Mouse (Mus musculus): ENCODE data around the gene Pagr1b. TPM values are rescaled to one million over a fixed set of nuclear protein-coding genes. Genes with fewer than 3 reads are reported as not detected.

Pagr1b gene
- total RNA-seq (2012; rRNA removed) (0.39 TPM in 1 of 2 replicates, not detected in the other), polyA plus RNA-seq (2012; ENCODE audit: insufficient read depth in 1 of 2, insufficient read length in 2 of 2, low read depth in 1 of 2, low replicate concordance in 2 of 2, missing spikeins in 1 of 2) (1 to 10 TPM in 1 of 2 experiments, not detected in 1; 4.5 TPM)

- peaks cover 36% of the 10 kb centered on the region for H3K79me2 ChIP-seq (ENCODE audit: control insufficient read depth, insufficient read depth, low read length, poor library complexity)
- H3K9ac ChIP-seq (ENCODE audit: control insufficient read depth, low read depth, low read length, poor library complexity, severe bottlenecking) = peak within 1 kb of the TSS; percentile 99
- DNase-seq (ENCODE audit: low read depth, low spot score) = no peak
- peak within 1 kb of the TSS; percentile 96 for H3K27ac ChIP-seq (ENCODE audit: control insufficient read depth, low read depth, low read length)
- no peaks in the 10 kb centered on the region for H3K9me3 ChIP-seq (replicated peaks; ENCODE audit: insufficient read depth, low read length)
- TF ChIP-seq TCF12 (IDR thresholded peaks at IDR 0.05; ENCODE audit: low read depth, low read length) (no peak), POLR2AphosphoS2 (IDR thresholded peaks at IDR 0.05; ENCODE audit: low read length) (no peak), MAZ (IDR thresholded peaks at IDR 0.05; ENCODE audit: low read depth, low read length) (no peak), MXI1 (IDR thresholded peaks at IDR 0.05; ENCODE audit: low read depth, low read length) (no peak), RCOR1 (IDR thresholded peaks at IDR 0.05; ENCODE audit: low read depth, low read length) (no peak), ZNF384 (IDR thresholded peaks at IDR 0.05; ENCODE audit: low read depth, low read length) (no peak), NRF1 (IDR thresholded peaks at IDR 0.05; ENCODE audit: insufficient read depth, low read depth, low read length, poor library complexity, severe bottlenecking) (no peak), SIN3A (IDR thresholded peaks at IDR 0.05; ENCODE audit: low read length) (no peak), POLR2AphosphoS5 (IDR thresholded peaks at IDR 0.05; ENCODE audit: borderline replicate concordance, low read depth, low read length) (no peak), HCFC1 (IDR thresholded peaks at IDR 0.05; ENCODE audit: low read depth, low read length) (no peak), TAL1 (IDR thresholded peaks at IDR 0.05; ENCODE audit: low read length) (no peak), USF2 (IDR thresholded peaks at IDR 0.05; ENCODE audit: borderline replicate concordance in 1 of 2, insufficient read depth in 1 of 2, low read depth in 1 of 2, low read length in 2 of 2) (no peak), ZMIZ1 (IDR thresholded peaks at IDR 0.05; ENCODE audit: low read depth, low read length) (no peak), ZC3H11A (IDR thresholded peaks at IDR 0.05; ENCODE audit: low read depth, low read length) (no peak), MAX (IDR thresholded peaks at IDR 0.05; ENCODE audit: low read length) (no peak), E2F4 (IDR thresholded peaks at IDR 0.05; ENCODE audit: borderline replicate concordance, low read depth, low read length) (no peak), MYC (IDR thresholded peaks at IDR 0.05; ENCODE audit: low read depth, low read length) (no peak)
- peak within 1 kb of the TSS; percentile 68 to 99 for H3K4me3 ChIP-seq (ENCODE audit: control insufficient read depth in 1 of 2, insufficient read depth in 1 of 2, low read depth in 2 of 2, low read length in 2 of 2)
- H3K36me3 ChIP-seq (ENCODE audit: control insufficient read depth in 1 of 2, insufficient read depth in 2 of 2, low read length in 2 of 2) = peaks cover 0 to 10% of the 10 kb centered on the region in 2 experiments; a peak in 2 of 4 replicates
- no peaks in the 10 kb centered on the region for H3K27me3 ChIP-seq (ENCODE audit: control insufficient read depth in 1 of 2, insufficient read depth in 2 of 2, low read length in 2 of 2)
- peaks cover 0 to 10% of the 10 kb centered on the region in 2 experiments; a peak in 3 of 4 replicates for H3K4me1 ChIP-seq (ENCODE audit: control insufficient read depth in 1 of 2, insufficient read depth in 2 of 2, low read length in 2 of 2)
These were observed at the start of gene Pagr1b for GRCm38 (mm10) chr7:127016481-127016485. Gene Pagr1b, minus strand, starts transcription at chr7:127016484.

GRCm38 (mm10) chr7:127065538-127065937 is 49.3 kb upstream of the Pagr1b start:
- no peak overlapping the region for H3K27ac ChIP-seq (ENCODE audit: control insufficient read depth, low read depth, low read length)
- no peaks in the 10 kb centered on the region for H3K27me3 ChIP-seq (ENCODE audit: control insufficient read depth in 1 of 2, insufficient read depth in 2 of 2, low read length in 2 of 2)
- no peaks in the 10 kb centered on the region for H3K9me3 ChIP-seq (replicated peaks; ENCODE audit: insufficient read depth, low read length)
- TF ChIP-seq SMC3 (IDR thresholded peaks at IDR 0.05; ENCODE audit: low read depth, low read length) (peak; percentile 43), USF2 (IDR thresholded peaks at IDR 0.05; ENCODE audit: borderline replicate concordance in 1 of 2, insufficient read depth in 1 of 2, low read depth in 1 of 2, low read length in 2 of 2) (no peak), RAD21 (IDR thresholded peaks at IDR 0.05; ENCODE audit: low read depth, low read length) (peak; percentile 35), CTCF (IDR thresholded peaks at IDR 0.05 in 2 of 3, conservative IDR thresholded peaks at IDR 0.05 in 1 of 3; ENCODE audit: control insufficient read depth in 1 of 3, insufficient read depth in 1 of 3, low read depth in 2 of 3, low read length in 3 of 3, poor library complexity in 1 of 3, severe bottlenecking in 1 of 3) (peak in 2 of 3 experiments; percentile 25 to 35; a peak in 2 of 6 replicates), ZC3H11A (IDR thresholded peaks at IDR 0.05; ENCODE audit: low read depth, low read length) (peak; percentile 29), MAFK (IDR thresholded peaks at IDR 0.05; ENCODE audit: borderline replicate concordance, low read depth, low read length) (no peak)
- peaks cover 0 to 4% of the 10 kb centered on the region in 2 experiments; a peak in 2 of 4 replicates for H3K36me3 ChIP-seq (ENCODE audit: control insufficient read depth in 1 of 2, insufficient read depth in 2 of 2, low read length in 2 of 2)
- peak; percentile 23 for DNase-seq (ENCODE audit: low read depth, low spot score)
- no peak overlapping the region for H3K4me3 ChIP-seq (ENCODE audit: control insufficient read depth in 1 of 2, insufficient read depth in 1 of 2, low read depth in 2 of 2, low read length in 2 of 2)
- no peaks in the 10 kb centered on the region for H3K79me2 ChIP-seq (ENCODE audit: control insufficient read depth, insufficient read depth, low read length, poor library complexity)
- H3K4me1 ChIP-seq (ENCODE audit: control insufficient read depth in 1 of 2, insufficient read depth in 2 of 2, low read length in 2 of 2) = no peaks in the 10 kb centered on the region
- H3K9ac ChIP-seq (ENCODE audit: control insufficient read depth, low read depth, low read length, poor library complexity, severe bottlenecking) = no peak overlapping the region
